Mouse (Mus musculus) frontal cortex, postnatal 10 days (tissue): ENCODE measurements at regions not wholly inside any gene's neighbourhood (a gene's known extent, or its start where the extent isn't known, plus 50 kb on each side); places are given as distances from the start of the nearest gene placed in this dataset.
"Not testable (repeated sequence)": the region's sequence is repeated elsewhere in the genome, so short reads cannot be mapped to it uniquely, and the experiment has no call there.

Source experiments
- DNase-seq, 2 experiments: peaks; one replicate each; pipeline ENCODE4 v3.0.0; 2022; ENCODE audit warnings: low spot score in 2 of 2, mixed read lengths in 1 of 2

DNA sequence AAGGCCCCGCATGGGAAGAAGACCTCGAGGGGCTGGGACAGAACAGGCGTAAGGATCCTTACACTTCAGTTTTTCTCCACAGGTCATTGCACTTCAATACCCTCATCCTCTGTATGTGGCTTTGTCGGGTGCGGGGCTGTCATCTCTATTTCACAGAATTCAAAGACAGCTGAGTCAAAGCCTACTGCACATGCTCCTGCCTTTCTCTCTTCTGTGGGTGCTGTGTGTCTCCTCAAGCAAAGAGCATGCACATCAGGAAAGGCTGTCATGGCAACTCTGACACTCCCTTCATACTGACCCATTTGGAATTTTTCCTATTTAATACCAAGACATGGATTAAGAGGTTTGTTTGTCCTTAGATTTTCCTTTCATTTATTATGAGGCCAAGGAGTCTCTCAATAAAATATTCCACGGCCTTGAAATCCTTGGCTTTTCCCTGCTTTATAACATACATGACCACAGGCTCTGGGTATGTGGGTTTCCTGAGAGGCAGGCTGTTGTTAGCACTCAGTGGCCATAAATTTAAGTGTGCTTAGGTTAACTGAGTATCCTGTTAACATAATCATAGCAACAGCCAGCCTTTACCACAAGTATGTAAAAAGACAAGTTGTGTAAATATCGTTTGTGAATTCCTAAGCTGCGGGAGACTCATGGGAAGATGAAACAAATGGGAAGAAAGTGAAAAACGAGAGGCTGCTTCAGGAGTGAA is 574.5 kb downstream of the Dcdc2c start:
- DNase-seq: no peak

DNA sequence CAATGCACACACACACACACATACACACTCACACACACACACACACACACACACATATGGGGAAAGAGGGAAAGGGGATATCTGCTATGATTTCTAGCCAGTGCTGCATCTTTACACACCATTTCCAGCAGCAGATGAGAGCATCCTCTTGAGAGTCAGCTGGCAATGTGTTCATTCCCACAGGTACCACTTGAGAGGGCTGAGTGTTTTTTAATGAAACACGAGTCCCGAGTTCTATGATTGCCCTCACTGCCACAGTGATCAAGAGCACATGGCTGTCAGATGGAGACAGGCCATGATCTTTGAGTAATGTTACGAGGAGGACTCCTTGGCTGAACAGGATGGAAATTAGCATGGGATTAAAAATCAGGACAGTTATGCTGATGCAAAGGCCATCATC is 589.3 kb downstream of the Dcdc2c start:
- no peak for DNase-seq

DNA sequence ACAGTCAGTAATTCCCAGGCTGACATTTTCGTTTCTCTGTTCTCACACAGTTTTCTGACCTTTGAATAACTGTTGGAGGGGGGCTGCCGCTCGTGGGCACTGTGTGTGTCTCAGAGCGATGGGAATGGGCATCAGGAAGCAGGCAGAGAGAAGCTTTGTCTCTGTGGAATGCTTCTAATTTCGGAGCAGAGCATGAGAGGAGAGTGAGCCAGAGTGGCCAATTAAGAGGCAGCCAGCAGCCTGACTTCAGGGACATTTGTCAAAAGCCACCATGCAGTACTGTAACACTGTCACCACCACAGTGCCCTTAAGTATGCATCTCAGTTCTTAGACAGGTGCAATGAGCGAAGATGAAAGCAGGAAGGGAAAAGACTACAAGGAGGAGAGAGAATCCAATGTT is 592.1 kb downstream of the Dcdc2c start:
- DNase-seq: no peak

GRCm38 (mm10) chr12:27947646-27948045 is 604.6 kb downstream of the Dcdc2c start:
- DNase-seq: no peak

DNA sequence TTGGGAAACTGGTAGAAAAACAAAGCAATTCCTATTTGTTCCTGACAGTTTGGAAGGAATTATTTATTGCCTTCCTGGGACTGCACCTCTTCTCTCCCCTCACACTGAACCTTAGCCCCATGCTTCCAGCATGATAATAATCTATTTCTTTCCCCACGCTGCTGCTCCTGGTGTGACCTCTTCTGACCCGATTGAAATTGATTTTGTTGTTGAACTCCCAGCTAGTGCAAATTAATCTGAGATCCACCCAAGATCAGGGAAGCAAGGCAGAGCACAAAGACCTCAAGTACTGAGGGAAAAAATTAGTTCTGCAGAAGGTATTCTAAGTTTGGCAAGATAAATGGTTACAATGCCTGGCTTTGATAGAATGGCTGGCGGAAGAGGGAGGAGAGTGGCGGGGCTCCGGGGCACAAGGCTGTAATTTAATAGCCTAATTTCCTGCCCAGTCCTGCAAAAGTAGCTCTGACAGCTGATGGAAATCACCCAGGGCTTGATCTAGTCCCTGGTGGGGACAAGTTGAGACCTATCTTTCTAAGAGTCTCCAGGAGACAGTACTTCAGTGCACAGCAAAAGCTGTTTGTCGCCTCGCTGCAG is 604.6 kb upstream of the Sox11 start:
- DNase-seq: no peak

GRCm38 (mm10) chr12:27945411-27945810 is 603.0 kb upstream of the Sox11 start:
- peak; percentile 10 to 14 for DNase-seq

GRCm38 (mm10) chr12:27941053-27941452 is 598.7 kb upstream of the Sox11 start:
- no peak for DNase-seq

DNA sequence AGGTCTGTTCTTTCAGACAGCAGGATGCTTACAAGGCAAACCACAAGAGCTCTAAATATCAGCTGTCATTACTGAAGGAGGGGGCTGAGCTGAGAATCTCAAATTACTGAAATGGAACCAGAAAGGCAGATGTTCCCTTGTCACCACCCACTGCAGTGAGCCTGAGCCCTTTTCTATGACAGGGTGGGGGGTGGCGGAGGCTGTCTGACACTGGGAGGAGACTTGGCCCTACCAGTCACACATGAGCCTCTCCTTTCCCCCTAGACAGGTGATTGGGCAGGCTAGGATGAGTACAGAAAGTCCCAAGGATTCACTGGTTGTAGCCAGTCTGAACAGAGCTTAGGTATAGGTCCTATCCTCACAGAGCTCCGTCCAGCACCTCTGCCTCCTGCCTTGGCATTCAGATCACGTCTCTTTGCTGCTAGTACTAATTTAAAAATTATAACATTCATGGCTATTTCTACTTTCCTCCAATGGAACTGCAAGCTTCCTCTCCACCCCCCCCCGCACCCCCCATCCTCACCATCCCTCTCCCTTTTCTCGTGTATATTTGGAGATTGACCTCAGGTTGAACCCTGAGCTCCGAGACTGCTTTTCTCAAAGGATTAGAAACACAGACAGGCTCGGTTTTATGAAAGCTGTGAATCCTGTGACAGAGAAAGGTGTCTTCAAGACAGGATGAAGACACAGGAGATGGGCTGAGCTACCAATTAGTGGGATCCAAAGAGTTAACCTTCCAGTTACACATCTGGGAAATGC is 590.2 kb upstream of the Sox11 start:
- peak; percentile 36 to 54 for DNase-seq

- peak in 1 of 2 experiments; percentile 6 for DNase-seq
Observed at GRCm38 (mm10) chr12:27928366-27928963, 586.1 kb upstream of the Sox11 start.

GRCm38 (mm10) chr12:27926730-27927129 is 584.4 kb upstream of the Sox11 start:
- DNase-seq: no peak

DNA sequence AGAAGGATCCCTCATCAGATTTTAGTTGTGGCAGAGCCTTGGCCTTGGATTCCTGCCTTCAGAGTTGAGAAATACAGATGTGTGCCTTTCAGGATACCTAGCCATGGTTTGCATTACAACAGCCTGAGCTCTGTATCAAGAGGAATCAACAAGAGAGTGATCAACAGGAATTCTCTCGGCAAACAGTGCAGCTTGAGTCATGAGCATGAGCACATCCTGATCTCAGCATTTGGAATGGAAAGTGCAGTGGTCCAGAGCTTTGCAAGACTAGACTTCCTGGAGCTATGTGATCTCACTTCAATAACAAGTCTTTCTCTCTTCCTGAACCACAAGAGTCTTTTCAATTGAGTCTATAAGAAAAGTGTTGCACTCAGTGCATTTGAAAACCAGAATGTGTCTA is 578.2 kb upstream of the Sox11 start:
- DNase-seq: no peak

DNA sequence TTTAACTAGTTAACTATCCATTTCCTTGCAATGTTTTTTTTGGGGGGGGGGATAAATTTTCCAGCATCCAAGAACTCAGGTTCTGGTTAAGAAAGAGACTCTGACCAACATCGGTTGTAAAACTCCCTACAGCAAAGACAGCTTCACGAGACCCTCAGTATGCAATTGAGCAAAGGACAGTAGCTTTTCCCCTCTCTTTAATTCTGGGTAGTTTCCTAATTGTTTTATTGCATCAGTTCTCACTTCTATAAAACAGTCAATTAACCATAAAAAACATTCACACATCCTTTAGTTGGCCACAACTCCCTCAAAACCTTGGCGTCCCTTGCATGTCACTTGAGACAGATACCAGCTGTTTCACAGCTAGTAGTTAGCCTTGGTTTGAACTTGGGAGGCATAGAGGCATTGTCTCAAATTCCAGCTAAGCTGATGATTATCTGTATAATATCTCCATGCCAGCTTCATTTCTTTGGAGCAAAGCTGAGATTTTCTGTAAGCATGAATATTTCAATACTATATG is 574.1 kb upstream of the Sox11 start:
- DNase-seq: no peak

DNA sequence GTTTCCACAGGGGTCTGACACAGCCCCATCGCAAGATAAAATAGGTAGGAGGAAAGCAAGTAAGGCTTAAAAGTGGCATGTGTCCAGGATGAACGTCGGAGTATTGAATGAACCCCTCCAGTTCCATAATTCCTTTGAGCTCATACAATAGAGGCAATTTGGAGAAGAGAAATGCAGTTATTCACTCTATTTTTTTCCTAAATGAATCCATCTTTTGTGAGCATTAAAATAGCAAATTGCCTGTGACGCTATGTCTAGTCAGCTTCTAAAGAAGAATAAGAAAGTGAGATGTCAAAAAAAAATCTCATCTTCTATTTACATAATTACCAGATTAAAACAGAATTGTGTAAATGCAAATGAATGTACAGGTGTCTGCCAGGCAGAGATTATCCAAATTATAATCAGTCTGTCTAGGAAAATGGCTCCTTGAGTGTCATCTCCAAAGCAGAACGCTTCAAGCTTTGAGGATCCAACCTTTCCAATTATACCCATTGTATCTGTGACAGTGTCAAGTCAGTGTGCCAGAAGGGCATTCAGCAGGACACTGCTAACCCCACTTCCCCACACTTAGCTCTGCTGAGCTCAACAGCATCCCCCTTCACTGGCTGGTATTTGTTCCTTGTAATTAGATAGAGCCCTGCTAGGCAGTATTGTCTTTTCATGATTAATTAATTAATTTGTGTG is 567.2 kb upstream of the Sox11 start:
- no peak for DNase-seq

- DNase-seq: not testable (repeated sequence)
Observed at GRCm38 (mm10) chr12:27896682-27897081, 554.3 kb upstream of the Sox11 start.

DNA sequence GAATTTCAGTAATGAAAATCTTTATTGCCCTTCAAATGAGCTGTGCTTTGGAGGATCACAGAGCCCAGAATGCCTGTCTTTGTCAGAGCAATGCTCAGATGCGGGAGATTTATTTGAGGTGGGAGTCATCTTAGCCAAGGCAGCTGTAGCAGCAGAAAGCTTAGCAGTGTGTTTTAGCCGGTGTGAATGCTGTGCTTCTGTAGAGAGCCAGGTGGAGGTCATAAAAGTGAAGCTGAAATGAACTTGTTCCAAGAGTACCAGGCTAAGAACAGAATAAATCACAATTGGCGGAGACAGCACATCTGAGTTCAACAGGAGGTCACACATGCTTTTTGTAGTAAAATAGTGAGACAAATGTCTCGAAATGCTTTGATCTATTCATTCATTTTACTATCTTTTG is 539.3 kb upstream of the Sox11 start:
- DNase-seq: no peak

DNA sequence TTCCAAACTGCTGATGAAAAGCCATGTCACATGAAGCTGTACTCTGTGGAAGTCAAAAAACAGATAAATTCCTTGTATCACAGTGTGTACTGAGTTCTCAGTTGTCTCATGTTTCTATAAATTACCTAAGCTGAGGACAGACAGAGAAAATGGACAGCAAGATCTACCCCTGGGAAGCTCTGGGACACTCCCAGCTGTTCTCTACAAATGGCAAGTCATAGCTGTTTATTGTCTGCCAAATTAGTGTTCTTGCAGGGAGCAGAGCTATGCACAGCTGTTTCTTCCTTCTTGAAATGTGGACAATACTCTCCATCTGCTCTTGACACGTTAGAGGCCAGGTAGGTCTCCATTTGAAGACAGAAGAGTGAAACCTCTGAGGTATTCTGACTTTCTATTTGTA is 524.0 kb upstream of the Sox11 start:
- DNase-seq: no peak

DNA sequence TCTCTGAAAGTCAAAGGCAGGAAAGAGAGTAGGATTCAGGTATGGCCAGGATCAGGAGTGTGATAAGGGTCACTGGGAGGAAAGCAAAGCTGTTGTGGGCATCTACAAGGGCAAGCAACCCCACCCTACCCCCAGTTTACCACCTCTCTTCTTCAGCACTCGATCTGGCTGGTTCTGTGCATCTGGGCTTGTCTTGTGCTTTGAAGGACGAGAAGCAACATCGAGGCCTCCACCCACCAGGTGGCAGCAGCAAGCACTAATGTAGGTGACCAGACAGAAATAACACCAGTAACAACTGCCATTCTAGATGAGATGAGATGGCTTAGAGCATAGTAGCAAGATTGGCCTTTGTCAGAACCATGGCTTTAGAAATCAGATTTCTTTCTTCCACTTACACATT is 507.2 kb upstream of the Sox11 start:
- no peak for DNase-seq

GRCm38 (mm10) chr12:27849099-27849498 is 506.7 kb upstream of the Sox11 start:
- no peak for DNase-seq

DNA sequence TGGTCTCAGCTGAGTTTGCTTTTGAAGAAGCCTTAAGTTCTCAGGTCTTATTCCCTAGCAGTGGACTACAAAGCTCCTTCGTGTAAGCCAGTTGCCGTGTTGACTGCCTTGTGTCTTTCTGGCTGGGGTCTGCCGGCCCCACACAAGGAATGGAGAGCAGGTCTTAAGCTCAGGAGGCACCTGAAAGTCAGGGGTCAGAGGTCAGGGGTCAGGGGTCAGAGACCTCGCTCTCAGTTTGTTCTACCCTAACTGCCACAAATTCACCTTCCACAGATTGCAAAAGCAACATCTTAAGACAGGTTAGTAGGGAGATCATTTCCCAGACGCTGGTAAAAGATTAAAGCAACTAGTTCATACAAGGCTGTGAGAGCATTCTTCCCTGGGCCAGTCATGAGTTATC is 505.8 kb upstream of the Sox11 start:
- no peak for DNase-seq

- no peak for DNase-seq
Observed at GRCm38 (mm10) chr12:27847397-27847796, 505.0 kb upstream of the Sox11 start.

- DNase-seq: no peak
Observed at GRCm38 (mm10) chr12:27844958-27845357, 502.6 kb upstream of the Sox11 start.

GRCm38 (mm10) chr12:27838955-27839354 is 496.6 kb upstream of the Sox11 start:
- no peak for DNase-seq
